ENCODE assay signal across 22 mouse cellular contexts in genomic region chr4:33224003-33224675, GRCm38 (mm10). TPM values are rescaled to one million over a fixed set of nuclear protein-coding genes. Genes with fewer than 3 reads are reported as not detected.
DNase-seq lines count a peak whose midpoint lies in the region; ATAC-seq and TF ChIP-seq lines count a peak whose summit lies in the region.
"Had no signal": no experiment of that assay in that cellular context is flagged by ENCODE, and none has a peak within 500 bp of the region (broad histone marks: within the 10 kb centered on the region; RNA-seq: fewer than 3 reads in every experiment).

No protein-coding gene starts in this region.

- H3K36me3 ChIP-seq in intestine, embryonic 15.5 days: no peaks in the 10 kb centered on the region
- no peaks in the 10 kb centered on the region for H3K36me3 ChIP-seq in intestine, embryonic 16.5 days (ENCODE audit: control insufficient read depth, insufficient read depth, low read length)
- H3K36me3 ChIP-seq in embryonic facial prominence, embryonic 12.5 days: no peaks in the 10 kb centered on the region
- no peaks in the 10 kb centered on the region for H3K36me3 ChIP-seq in embryonic facial prominence, embryonic 15.5 days
- no peaks in the 10 kb centered on the region for H3K36me3 ChIP-seq in stomach, postnatal 0 days (ENCODE audit: control insufficient read depth, insufficient read depth, low read length)
- H3K36me3 ChIP-seq: heart, embryonic 15.5 days had no signal

- no peaks in the 10 kb centered on the region for H3K9me3 ChIP-seq in intestine, embryonic 15.5 days
- no peaks in the 10 kb centered on the region for H3K9me3 ChIP-seq in intestine, embryonic 16.5 days (ENCODE audit: control insufficient read depth, low read length)
- no peaks in the 10 kb centered on the region for H3K9me3 ChIP-seq in embryonic facial prominence, embryonic 12.5 days
- no peaks in the 10 kb centered on the region for H3K9me3 ChIP-seq in embryonic facial prominence, embryonic 15.5 days (replicated peaks)
- H3K9me3 ChIP-seq in stomach, postnatal 0 days (ENCODE audit: control insufficient read depth, low read length): no peaks in the 10 kb centered on the region
- H3K9me3 ChIP-seq: forebrain, embryonic 13.5 days; heart, embryonic 15.5 days; hindbrain, embryonic 13.5 days had no signal

- intact Hi-C loops in left cerebral cortex, postnatal 36 days (cut with DNase I): no loop called here

- no peaks in the 10 kb centered on the region for H3K27me3 ChIP-seq in intestine, embryonic 15.5 days (replicated peaks)
- H3K27me3 ChIP-seq in intestine, embryonic 16.5 days (replicated peaks; ENCODE audit: control insufficient read depth, insufficient read depth, low read length): no peaks in the 10 kb centered on the region
- H3K27me3 ChIP-seq in embryonic facial prominence, embryonic 12.5 days: no peaks in the 10 kb centered on the region
- H3K27me3 ChIP-seq in embryonic facial prominence, embryonic 15.5 days: no peaks in the 10 kb centered on the region
- no peaks in the 10 kb centered on the region for H3K27me3 ChIP-seq in stomach, postnatal 0 days (ENCODE audit: control insufficient read depth, insufficient read depth, low read length)
- H3K27me3 ChIP-seq: forebrain, embryonic 13.5 days; heart, embryonic 15.5 days; hindbrain, embryonic 13.5 days had no signal

- no peak overlapping the region for H3K27ac ChIP-seq in intestine, embryonic 15.5 days
- no peak overlapping the region for H3K27ac ChIP-seq in intestine, embryonic 16.5 days (ENCODE audit: low read length)
- 0 out of 2 replicates have a peak overlapping the region, but pooled peaks have one; percentile 36 for H3K27ac ChIP-seq in embryonic facial prominence, embryonic 12.5 days
- 0 out of 2 replicates have a peak overlapping the region, but pooled peaks have one; percentile 22 for H3K27ac ChIP-seq in embryonic facial prominence, embryonic 15.5 days (replicated peaks)
- H3K27ac ChIP-seq in stomach, postnatal 0 days (replicated peaks): no peak overlapping the region
- H3K27ac ChIP-seq: forebrain, embryonic 13.5 days; heart, adult 2 months; heart, embryonic 15.5 days; hindbrain, embryonic 13.5 days had no signal

- peak; percentile 28; the same call in 1 of the 2 replicates for ATAC-seq in intestine, embryonic 15.5 days
- no peak for ATAC-seq in intestine, embryonic 16.5 days
- ATAC-seq in embryonic facial prominence, embryonic 12.5 days (ENCODE audit: insufficient number of reproducible peaks, insufficient read depth, low FRiP score, low TSS enrichment): 0 out of 2 replicates have a peak, but pooled peaks have one; percentile 3
- ATAC-seq in embryonic facial prominence, embryonic 15.5 days (ENCODE audit: insufficient number of reproducible peaks, low FRiP score, low TSS enrichment, low read depth): no peak
- 0 out of 2 replicates have a peak, but pooled peaks have one; percentile 29 for ATAC-seq in stomach, postnatal 0 days (ENCODE audit: low FRiP score, low TSS enrichment)
- ATAC-seq: forebrain, embryonic 13.5 days; forebrain, postnatal 0 days had no signal

- WGBS in intestine, embryonic 15.5 days: 42% methylated on average over 7 of the region's 7 CpGs
- WGBS in intestine, embryonic 16.5 days: 46% methylated on average over 7 of the region's 7 CpGs
- WGBS in embryonic facial prominence, embryonic 12.5 days: 51% methylated on average over 7 of the region's 7 CpGs
- 38% methylated on average over 7 of the region's 7 CpGs for WGBS in embryonic facial prominence, embryonic 15.5 days
- WGBS in stomach, postnatal 0 days: 40% methylated on average over 7 of the region's 7 CpGs

- H3K4me2 ChIP-seq in intestine, embryonic 15.5 days (replicated peaks): no peak overlapping the region
- no peak overlapping the region for H3K4me2 ChIP-seq in intestine, embryonic 16.5 days (ENCODE audit: low read depth, low read length)
- H3K4me2 ChIP-seq in embryonic facial prominence, embryonic 12.5 days (replicated peaks): no peak overlapping the region
- H3K4me2 ChIP-seq in embryonic facial prominence, embryonic 15.5 days (replicated peaks): no peak overlapping the region
- H3K4me2 ChIP-seq in stomach, postnatal 0 days (replicated peaks; ENCODE audit: low read depth): no peak overlapping the region
- H3K4me2 ChIP-seq: forebrain, embryonic 13.5 days; heart, embryonic 11.5 days; heart, embryonic 15.5 days; hindbrain, embryonic 13.5 days had no signal

- TF ChIP-seq CTCF in stomach, postnatal 0 days (IDR thresholded peaks at IDR 0.05; ENCODE audit: low read depth): no peak

- H3K4me1 ChIP-seq in intestine, embryonic 15.5 days (replicated peaks): no peaks in the 10 kb centered on the region
- no peaks in the 10 kb centered on the region for H3K4me1 ChIP-seq in intestine, embryonic 16.5 days (ENCODE audit: control insufficient read depth, insufficient read depth, low read length)
- 0 out of 2 replicates have a peak, but pooled peaks cover 4% of the 10 kb centered on the region for H3K4me1 ChIP-seq in embryonic facial prominence, embryonic 12.5 days
- H3K4me1 ChIP-seq in embryonic facial prominence, embryonic 15.5 days: peaks cover 8% of the 10 kb centered on the region
- H3K4me1 ChIP-seq in stomach, postnatal 0 days (replicated peaks; ENCODE audit: control insufficient read depth, insufficient read depth): no peaks in the 10 kb centered on the region
- H3K4me1 ChIP-seq: forebrain, embryonic 13.5 days; heart, embryonic 15.5 days had no signal

- no peak overlapping the region for H3K9ac ChIP-seq in intestine, embryonic 15.5 days
- H3K9ac ChIP-seq in intestine, embryonic 16.5 days (ENCODE audit: low read depth, low read length): no peak overlapping the region
- no peak overlapping the region for H3K9ac ChIP-seq in embryonic facial prominence, embryonic 12.5 days
- H3K9ac ChIP-seq in embryonic facial prominence, embryonic 15.5 days: no peak overlapping the region
- no peak overlapping the region for H3K9ac ChIP-seq in stomach, postnatal 0 days (ENCODE audit: low read length)
- H3K9ac ChIP-seq: forebrain, embryonic 13.5 days; forebrain, postnatal 0 days; heart, embryonic 15.5 days; hindbrain, embryonic 13.5 days had no signal

- no peak overlapping the region for H3K4me3 ChIP-seq in intestine, embryonic 15.5 days (replicated peaks)
- no peak overlapping the region for H3K4me3 ChIP-seq in intestine, embryonic 16.5 days (ENCODE audit: low read length)
- no peak overlapping the region for H3K4me3 ChIP-seq in embryonic facial prominence, embryonic 12.5 days
- no peak overlapping the region for H3K4me3 ChIP-seq in embryonic facial prominence, embryonic 15.5 days (replicated peaks)
- no peak overlapping the region for H3K4me3 ChIP-seq in stomach, postnatal 0 days (ENCODE audit: low read depth, low read length)
- H3K4me3 ChIP-seq: forebrain, embryonic 13.5 days; heart, adult 2 months; heart, embryonic 15.5 days; hindbrain, embryonic 13.5 days had no signal

- no peak for DNase-seq in stomach, postnatal 0 days (ENCODE audit: low spot score)
- DNase-seq in spleen, adult 12 weeks (ENCODE audit: low spot score): no peak
- DNase-seq in left cerebral cortex, postnatal 36 days (ENCODE audit: low spot score in 2 of 2): no peak
- DNase-seq: adrenal gland, postnatal 10 days; cerebellum, adult 11-12 months; cerebellum, adult 9-10 months; cerebellum, postnatal 25 days; forebrain, postnatal 0 days; gastrocnemius, postnatal 14 days; heart, adult 2 months; heart, postnatal 14 days had no signal

- no peak for TF ChIP-seq EP300 in stomach, postnatal 0 days (optimal IDR thresholded peaks at IDR 0.05)

RNA-seq across cellular contexts. Expression of gene Srsf12, which starts 15.3 kb away (rescaled TPM):
- polyA plus RNA-seq in intestine, embryonic 15.5 days (2015; fragmentation: Nextera tagmentation; extraction: Ambion mirVana): 6.2 and 6.7 TPM in 2 replicates
- 4.7 and 5.2 TPM in 2 replicates for polyA plus RNA-seq in intestine, embryonic 16.5 days (2015; fragmentation: Nextera tagmentation; extraction: Ambion mirVana)
- 14.9 and 15.5 TPM in 2 replicates for polyA plus RNA-seq in embryonic facial prominence, embryonic 12.5 days (2016; fragmentation: Nextera tagmentation; extraction: Ambion mirVana)
- 13.5 and 15.3 TPM in 2 replicates for polyA plus RNA-seq in embryonic facial prominence, embryonic 15.5 days (2015; fragmentation: Nextera tagmentation; extraction: Ambion mirVana)
- 2.2 and 2.6 TPM in 2 replicates for polyA plus RNA-seq in stomach, postnatal 0 days (2015; fragmentation: Nextera tagmentation; extraction: Ambion mirVana)
- 10 to 100 TPM; 23.6 to 26.8 TPM for total RNA-seq in left cerebral cortex, postnatal 36 days (2021)
- total RNA-seq: gastrocnemius, adult 18-20 months; gastrocnemius, postnatal 14 days; heart, adult 2 months; heart, postnatal 14 days; MEL had no signal
- polyA plus RNA-seq: C2C12; heart, adult 2 months had no signal

RNA-seq across cellular contexts. Expression of gene Pm20d2, which starts 34.6 kb away (rescaled TPM):
- polyA plus RNA-seq in intestine, embryonic 15.5 days (2015; fragmentation: Nextera tagmentation; extraction: Ambion mirVana): 1.3 and 1.4 TPM in 2 replicates
- 0.82 and 0.88 TPM in 2 replicates for polyA plus RNA-seq in intestine, embryonic 16.5 days (2015; fragmentation: Nextera tagmentation; extraction: Ambion mirVana)
- polyA plus RNA-seq in embryonic facial prominence, embryonic 12.5 days (2016; fragmentation: Nextera tagmentation; extraction: Ambion mirVana): 2.1 TPM in 2 replicates
- polyA plus RNA-seq in embryonic facial prominence, embryonic 15.5 days (2015; fragmentation: Nextera tagmentation; extraction: Ambion mirVana): 2.5 TPM in 2 replicates
- 1.7 and 1.9 TPM in 2 replicates for polyA plus RNA-seq in stomach, postnatal 0 days (2015; fragmentation: Nextera tagmentation; extraction: Ambion mirVana)
- total RNA-seq in left cerebral cortex, postnatal 36 days (2021): 1 to 10 TPM; 5.8 to 6.1 TPM
- total RNA-seq: MEL had no signal
- polyA plus RNA-seq: C2C12 had no signal

Comparison
In these comparisons a context has a peak if more than half of its experiments do, and no peak if none do; other contexts are left out.
1. ATAC-seq: peak in intestine, embryonic 15.5 days (single experiment), embryonic facial prominence, embryonic 12.5 days (single experiment) and stomach, postnatal 0 days (single experiment); none in intestine, embryonic 16.5 days (single experiment) and embryonic facial prominence, embryonic 15.5 days (single experiment).
2. H3K27ac ChIP-seq: peak in embryonic facial prominence, embryonic 12.5 days (single experiment) and embryonic facial prominence, embryonic 15.5 days (single experiment); none in intestine, embryonic 15.5 days (single experiment), intestine, embryonic 16.5 days (single experiment) and stomach, postnatal 0 days (single experiment).